Mouse (Mus musculus): ENCODE measurements around the gene Pomgnt2.

GRCm38 (mm10) chr9:122013629-122014028 is 16.7 kb upstream of the Pomgnt2 start:
- TF ChIP-seq CTCF (IDR thresholded peaks at IDR 0.05; ENCODE audit: low read depth) = peak; percentile 37
- no peak for TF ChIP-seq EP300 (optimal IDR thresholded peaks at IDR 0.05)
